Mouse (Mus musculus): Measurements from ENCODE around the gene Scn1b.

Scn1b gene

DNA sequence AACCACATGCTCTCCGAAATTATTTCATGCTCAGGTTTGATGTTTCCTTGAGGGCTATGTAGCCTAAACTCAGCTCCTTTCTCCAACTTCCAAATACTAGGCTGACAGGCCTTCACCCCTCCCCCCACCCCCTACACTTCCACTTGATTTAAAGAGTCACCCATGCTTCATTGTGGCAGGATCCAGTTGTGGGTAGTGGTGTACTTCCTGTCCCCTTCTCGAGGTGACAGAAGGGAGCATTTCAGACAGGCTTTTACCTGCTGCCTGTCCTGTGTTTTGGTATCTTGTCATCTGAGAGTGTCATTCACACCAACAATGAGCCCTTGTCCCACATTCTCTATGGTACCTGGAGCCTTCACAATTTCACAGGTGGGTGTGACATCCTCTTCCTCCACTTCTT is 39.5 kb downstream of the Scn1b start:
- no peak for DNase-seq (ENCODE audit: low read depth, low spot score)

DNA sequence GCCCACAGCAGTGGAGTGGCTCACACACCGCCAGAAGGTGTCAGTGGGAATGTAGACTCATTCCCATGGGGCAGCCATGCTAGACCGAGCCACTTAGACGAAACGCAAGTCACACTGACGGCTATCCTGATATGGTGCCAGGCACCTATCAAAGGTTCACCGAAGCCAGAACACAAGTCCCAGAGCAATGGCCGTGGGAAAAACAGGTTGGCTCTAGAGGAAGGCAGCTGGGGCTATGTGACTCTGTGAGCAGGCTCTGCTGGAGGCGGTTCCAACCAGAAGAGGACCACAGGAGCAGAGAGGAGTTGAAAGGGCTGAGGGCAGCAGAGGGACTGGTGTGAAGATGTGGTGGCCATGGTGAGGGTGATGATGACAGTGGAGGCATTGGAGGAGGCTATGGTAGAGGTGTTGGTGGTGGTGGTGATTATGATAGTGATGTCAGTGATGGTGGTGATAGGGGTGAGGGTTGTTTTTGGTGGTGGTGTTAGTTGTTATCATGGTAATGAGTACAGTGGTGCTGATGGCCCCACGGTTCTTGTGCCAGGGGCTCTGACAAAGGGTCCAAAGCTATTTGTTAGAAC is 40.5 kb downstream of the Scn1b start:
- no peak for DNase-seq (ENCODE audit: low read depth, low spot score)

DNA sequence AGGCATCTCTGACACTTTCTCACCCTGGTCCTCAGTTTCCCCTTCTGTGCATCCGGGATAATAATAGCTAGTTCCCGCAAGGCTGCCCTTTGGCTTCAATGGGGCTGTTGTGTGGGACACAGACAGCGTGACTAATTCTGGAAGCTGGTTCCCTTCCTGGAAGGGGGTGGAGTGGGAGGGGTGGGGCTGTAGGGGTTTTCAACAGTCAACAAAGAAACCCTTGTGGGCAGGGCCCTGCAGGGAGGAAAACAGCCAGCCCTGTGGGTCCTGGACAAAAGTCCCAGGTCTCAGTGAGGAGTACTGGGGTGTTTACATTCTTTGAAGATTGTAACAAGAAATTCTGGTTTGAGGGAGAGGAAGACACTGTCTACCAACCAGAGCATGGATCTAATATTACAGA is 41.6 kb downstream of the Scn1b start:
- DNase-seq (ENCODE audit: low read depth, low spot score): peak; percentile 63

DNA sequence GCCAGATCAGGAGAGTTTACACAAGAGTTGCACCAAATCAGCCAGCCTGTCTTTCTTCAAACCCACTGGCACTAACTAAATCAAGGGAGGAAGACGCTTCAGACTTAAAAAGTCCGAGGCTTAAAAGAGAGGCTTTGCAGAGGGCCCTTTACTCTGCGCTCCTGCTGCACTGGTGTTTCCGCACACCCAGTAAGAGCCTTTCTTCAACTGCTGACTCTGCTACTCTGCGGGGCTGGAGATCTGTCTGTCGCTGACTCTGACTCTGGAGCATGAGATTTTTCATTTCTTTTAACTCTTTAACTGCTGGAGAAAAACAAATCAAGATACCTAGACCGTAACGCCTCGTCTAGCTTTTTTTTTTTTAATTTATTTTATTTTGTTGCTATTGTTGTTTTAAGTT is 42.7 kb downstream of the Scn1b start:
- DNase-seq (ENCODE audit: low read depth, low spot score): peak; percentile 27

DNA sequence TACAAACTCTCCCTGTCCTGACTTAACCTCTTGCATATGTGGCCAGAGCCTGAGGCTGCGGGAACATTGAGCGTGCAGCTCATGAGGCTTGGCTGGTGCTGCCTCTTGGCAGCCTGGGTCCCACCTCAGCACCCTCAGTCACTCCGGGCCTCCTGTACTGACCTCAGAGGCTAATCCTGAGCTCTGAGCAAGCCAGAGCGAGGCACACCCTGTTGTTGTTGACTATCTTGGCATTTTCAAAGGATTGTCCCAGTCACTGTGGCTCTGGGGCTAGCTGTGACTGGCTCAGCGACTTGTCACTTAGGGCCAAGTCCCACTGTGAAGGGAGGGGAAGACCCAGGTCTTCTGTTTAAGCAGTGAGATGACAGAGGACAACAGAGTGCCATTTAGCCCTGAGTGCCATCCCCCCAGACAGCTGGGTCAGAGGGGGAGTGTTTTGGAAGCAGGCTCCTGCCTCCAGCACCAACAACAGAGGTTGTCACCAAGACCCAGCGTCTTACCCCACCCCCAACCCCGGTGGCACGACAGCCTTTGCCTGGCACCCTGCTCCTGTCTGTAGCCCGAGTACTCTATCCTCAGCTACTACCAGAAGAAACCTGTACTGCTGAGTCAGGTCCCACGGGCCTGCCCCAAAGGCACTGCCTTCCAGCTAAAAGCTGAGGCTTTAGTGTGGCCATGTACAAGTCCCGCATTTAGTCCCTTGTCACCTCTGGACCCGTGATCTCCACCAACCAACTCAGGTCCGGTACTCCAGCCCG is 43.8 kb downstream of the Scn1b start:
- peak; percentile 70 for DNase-seq (ENCODE audit: low read depth, low spot score)

DNA sequence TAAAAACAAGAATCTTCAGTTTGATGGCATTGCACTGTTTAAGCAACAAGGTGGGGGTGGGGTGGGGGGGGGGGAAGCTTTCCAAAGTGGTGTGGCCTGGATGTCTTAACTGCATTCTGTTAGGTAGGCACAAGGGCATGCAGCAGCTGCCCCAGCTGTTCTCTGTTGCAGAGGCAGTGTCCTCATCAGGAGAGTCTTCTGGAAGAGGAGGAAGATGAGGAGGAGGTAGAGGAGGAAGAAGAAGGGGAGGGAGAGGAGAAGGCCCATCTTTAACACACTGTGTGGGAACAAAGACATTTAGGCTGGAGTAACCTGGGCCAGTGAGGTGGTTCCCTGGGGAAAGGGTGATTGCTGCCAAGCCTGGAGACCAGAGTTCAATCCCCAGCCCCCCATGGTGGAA is 44.7 kb downstream of the Scn1b start:
- DNase-seq (ENCODE audit: low read depth, low spot score): no peak

DNA sequence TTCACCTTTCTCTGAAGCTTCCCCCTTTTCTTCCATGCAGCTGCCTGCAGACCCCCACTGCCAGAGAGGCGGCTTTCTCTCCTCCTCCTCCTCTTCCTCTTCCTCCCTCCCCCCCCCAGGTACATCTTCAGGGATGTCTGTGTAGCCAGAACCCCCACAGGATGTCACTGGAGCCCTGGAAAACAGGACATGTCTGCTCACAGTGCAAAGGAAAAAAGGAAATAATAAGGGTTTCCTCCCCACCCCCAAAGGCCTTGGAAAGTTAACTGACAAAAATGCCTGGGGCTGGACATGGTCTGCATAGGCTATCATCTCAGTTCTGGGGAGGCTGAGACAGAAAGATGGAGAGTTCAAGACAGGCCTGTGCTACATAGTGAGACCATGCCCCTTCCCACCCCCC is 45.7 kb downstream of the Scn1b start:
- no peak for DNase-seq (ENCODE audit: low read depth, low spot score)

DNA sequence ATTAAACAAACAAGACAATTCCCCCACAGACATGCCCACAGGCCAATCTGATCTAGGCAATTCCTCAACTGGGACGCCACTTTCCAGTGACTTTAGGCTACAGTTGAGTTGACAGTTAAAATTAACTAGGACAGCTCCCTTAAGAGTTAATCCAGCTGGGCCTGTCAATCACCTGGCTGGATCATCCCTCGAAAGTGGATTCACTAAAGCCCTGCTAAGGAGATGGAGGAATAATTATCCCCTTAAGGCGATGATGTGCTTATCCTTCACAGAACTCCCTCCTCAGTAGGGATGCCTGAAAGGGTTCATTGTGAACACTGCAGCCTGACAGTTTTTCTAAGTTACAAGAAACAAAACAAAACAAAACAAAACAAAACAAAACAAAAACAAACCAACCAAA is 46.2 kb downstream of the Scn1b start:
- DNase-seq (ENCODE audit: low read depth, low spot score): no peak

DNA sequence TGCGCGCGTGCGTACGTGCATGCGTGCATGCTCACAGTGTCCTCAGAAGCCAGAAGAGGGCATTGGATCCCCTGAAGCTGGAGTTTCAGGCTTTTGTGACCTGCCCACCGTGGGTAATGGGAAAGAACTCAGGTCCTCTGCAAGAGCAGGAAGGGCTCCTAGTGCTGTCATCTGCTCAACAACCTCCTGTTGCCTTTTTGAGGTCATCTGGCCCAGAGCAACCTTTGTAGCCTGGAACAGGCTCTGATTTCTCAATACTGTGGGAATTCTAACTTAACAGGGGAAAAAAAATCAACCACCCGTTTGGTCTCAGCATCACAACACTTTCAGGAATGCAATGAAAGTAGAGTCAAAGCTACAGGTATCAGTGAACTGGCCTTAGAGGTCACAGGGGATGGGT is 47.1 kb downstream of the Scn1b start:
- DNase-seq (ENCODE audit: low read depth, low spot score): no peak

DNA sequence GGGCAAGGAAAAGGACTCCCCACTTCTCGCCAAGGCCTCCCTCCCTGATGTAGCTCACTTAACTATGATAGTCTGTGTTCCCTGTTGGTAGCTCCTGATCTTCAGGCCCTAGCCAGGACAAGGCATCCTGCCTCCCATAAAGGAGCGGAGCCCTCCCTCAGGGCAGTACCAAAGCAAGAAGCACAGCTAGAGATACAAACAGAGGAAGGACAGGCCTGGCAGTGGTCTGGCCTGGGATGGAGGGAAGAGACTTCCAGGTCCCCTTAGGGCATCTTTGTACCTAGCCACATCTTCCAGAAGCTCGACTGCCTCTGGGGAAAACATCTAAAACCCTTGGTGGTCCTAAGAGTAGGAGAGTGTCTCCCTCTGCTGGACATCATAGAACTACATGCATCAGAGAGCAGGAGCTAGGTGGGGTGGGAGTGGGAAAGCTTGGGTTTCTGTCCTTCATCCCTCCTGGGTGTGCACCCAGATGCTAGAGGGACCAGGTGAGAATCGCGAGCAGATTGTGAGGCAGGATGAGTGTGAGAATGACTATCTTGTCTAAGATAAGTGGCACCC is 48.8 kb downstream of the Scn1b start:
- peak; percentile 82 for DNase-seq (ENCODE audit: low read depth, low spot score)

DNA sequence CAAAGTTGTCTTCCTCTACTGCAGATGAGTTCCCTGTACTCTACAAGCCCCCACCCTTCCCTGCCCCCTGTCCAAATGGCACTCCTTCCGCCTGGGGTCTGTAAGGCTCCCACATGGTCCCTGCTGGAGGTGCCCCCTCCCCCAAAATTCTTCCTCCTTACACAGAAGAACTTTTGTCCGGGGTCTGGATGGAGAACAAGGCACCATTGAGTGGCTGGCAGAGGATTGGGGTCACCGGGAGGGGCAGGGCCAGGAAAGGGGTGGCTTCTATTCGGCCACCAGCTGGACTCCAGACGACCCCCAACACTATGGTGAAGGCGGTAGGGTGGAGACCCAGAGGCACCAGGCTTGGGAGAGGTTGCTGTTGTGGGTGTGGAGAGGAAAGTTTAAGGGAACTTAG is 49.3 kb downstream of the Scn1b start:
- no peak for DNase-seq (ENCODE audit: low read depth, low spot score)

DNA sequence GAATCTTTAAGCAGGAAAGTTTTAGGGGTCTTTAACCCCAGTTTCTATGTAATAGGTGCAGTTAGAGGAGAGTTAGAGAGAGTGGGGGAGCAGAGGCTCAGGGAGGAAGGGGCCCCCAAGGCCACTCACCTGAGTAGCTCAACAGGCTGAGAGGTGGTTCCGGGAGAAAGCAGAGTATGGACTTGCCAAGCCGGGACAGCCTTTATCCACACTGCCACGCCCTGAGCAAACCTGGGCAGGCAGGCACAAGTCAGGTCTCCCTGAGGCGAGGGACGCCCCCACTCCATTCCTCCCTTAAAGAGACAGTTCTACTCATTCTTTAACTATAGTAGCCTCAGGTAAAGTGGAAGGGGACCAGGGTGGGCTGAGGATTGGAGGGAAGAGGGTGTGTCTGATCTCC is 50.3 kb downstream of the Scn1b start, which contains the start of gene Fxyd3:
Fxyd3 (minus strand) TSS at position 213 of the 400 bp plus-strand sequence.
- DNase-seq (ENCODE audit: low read depth, low spot score): no peak

DNA sequence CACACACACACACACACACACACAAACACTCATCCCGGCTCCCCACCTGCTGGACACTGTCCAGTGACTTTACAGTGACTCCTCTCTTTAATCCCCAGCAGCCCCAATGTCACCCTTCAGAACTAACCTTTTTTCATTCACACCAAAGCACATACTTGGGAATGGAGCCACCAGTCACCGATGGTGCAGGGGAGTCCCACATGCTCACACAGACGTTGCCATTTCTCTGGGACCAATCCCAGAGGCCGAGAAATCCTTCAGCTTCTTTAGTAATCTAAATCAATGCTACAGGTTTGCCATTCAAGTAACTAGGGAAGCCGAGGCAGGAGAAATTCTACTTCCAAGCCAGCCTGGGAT is 52.1 kb downstream of the Scn1b start:
- DNase-seq (ENCODE audit: low read depth, low spot score): no peak

DNA sequence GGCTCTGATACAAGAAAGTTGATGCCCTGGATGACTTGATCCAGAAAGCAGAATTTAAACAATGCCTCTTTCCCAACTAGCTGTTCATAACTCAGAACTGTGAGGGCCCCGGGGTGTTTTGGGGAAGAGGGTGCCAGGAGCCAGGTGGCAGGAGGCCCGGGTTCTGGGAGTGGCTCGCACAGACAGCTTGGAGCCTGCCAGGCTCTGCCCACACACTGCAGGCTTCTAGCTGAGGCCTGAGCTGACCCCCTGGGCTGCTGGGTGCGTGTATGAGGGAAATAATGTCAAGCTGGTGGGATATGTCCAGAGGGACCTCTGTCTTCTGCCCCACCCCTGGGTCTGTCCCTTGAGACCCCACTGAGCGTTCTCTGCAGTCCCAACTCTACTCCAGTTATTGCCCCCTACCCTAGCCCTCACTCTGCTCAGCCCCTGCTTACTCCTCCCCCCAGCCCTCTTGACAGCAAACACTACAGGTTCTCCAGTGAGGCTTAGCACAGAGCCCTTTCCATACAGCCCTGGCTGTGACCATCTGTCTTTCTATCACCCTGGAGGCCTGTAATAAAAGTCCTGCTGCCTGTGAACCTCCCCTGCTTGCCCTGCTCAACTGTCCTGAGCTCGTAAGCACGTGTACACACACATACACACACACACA is 52.6 kb downstream of the Scn1b start:
- no peak for DNase-seq (ENCODE audit: low read depth, low spot score)

DNA sequence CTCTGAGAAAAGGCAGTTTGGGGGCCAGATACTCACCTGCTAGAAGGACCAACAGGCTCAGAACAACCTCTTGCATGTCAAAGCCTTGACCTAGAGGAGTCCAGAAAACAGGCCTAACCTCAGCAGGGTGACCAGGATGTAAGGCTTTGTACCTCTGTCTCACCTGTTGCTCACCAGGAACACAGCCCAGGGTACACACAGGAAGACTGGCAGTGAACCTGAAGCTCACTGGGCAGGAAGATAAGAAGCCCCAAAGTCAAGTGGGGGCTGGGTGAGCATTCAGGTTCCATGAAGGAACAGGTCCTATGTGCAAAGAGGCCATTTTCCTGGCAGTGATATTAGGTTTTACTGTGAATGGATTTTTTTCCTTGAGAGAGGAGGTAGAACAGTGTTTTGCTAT is 53.3 kb downstream of the Scn1b start:
- DNase-seq (ENCODE audit: low read depth, low spot score): no peak

DNA sequence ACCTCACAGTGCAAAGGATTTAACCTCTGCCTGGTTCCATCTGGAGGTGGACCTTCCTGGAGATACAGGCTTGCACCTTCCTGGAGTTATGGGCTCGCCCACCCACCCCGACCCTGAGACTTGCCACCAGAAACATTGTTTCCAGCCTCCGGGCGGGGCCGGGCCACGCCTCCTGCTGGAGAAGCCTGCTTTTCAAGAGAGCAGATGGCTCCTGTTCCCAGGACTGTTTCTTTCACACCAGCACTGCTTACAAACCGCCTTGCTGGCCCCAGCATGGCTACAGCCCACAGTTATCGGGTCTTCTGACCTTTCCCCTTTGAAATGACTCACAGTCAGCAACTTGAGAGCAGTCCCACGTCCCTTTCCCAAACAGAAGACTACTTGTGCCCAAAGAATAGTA is 54.5 kb downstream of the Scn1b start:
- DNase-seq (ENCODE audit: low read depth, low spot score): peak; percentile 78

DNA sequence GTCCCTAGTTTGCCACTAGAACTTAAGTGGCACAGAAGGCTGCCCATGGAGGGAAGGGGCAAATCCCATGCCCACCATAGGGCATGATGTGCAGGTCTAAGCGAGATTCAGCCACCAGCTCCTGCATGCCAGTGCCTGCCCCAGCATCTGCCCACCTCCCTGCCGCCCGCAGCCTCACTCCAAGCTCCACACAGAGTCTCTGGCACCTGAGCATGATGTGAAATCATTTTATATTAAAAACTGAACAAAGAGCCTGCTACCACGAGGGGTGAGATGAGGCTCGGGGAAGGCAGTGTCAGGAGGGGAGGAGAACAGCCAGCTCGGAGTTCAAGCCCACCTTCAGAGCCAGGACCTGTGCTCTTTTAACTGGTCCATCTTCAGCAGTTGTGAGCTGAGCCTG is 56.5 kb downstream of the Scn1b start:
- DNase-seq (ENCODE audit: low read depth, low spot score): no peak

DNA sequence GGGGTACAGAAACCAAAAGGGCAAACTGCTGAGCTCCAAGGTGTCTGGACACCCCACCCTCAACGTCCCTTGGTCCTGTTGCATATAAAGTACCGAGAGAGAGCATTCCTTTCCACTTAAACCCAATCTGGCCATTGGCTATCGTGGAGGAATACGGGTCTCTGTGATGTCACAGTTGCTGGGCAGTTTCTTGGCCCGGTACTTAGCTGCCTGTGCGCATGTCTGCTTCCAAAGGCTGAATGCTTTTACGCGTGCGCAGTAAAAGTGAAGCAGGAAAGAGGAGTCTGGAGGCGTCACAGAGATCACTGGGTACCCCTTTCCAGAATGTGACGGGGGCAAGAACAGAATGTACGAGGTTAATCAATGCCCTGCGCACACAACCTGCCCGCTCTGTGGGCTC is 57.3 kb downstream of the Scn1b start:
- DNase-seq (ENCODE audit: low read depth, low spot score): peak; percentile 50

DNA sequence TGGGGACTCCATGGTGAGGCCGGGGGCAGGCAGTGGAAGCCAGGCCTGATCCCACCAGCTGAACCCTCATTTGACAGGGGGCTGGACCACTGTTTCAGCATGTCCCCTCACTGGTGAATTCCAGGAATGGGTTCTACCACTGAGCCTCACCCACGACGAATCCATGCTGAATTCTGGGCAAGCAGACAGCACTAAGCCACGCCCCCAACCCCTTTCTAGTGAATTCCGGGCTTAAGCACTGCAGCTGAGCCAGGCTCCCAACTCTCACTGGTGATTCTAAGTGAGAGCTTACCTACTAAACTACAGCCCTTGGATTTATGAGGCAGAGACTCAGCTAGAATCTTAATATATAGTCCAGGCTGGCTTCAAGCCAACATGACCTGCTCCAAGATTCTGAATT is 59.0 kb downstream of the Scn1b start:
- peak; percentile 67 for DNase-seq (ENCODE audit: low read depth, low spot score)
